Mouse (Mus musculus): ENCODE data around the gene Car1.
"Not testable (repeated sequence)": the region's sequence is repeated elsewhere in the genome, so short reads cannot be mapped to it uniquely, and the experiment has no call there.

Gene Car1

GRCm38 (mm10) chr3:14831219-14831835 lies 23.2 kb upstream of the Car1 start:
- Histone ChIP-seq H3K27me3 (ENCODE audit: insufficient read depth, low read length) (no peaks in the 10 kb centered on the region), H3K9me3 (ENCODE audit: low read length) (no peaks in the 10 kb centered on the region), H3K36me3 (ENCODE audit: insufficient read depth, low read length) (no peaks in the 10 kb centered on the region), H3K4me3 (replicated peaks; ENCODE audit: low read length) (no peak overlapping the region), H3K4me1 (replicated peaks; ENCODE audit: low read depth, low read length) (no peaks in the 10 kb centered on the region)
- TF ChIP-seq POU5F1 (IDR thresholded peaks at IDR 0.05; ENCODE audit: borderline replicate concordance, low read length) (no peak), NANOG (IDR thresholded peaks at IDR 0.05; ENCODE audit: borderline replicate concordance, low read length) (no peak), CTCF (conservative IDR thresholded peaks at IDR 0.05; ENCODE audit: low read length) (no peak)

DNA sequence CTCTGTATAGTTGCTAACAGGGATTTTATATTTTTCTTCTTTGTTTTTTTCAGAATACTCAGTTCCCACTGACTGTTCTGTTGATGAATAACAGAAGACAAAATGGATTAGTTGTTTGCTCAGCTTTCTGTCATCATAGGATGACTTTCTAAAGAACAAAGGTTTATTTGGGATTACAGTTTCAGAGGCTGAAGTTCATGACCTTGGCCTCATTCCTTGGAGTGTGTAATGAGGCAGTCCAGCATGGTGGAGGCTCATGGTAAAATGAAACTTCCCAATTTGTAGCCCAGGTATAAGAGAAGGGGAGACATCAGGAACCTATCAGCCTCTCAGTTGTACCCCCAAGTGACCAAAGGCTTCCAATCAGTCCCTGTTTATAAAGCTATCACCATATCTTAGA lies 20.7 kb upstream of the Car1 start:
- TF ChIP-seq NANOG (IDR thresholded peaks at IDR 0.05; ENCODE audit: borderline replicate concordance, low read length) (no peak), POU5F1 (IDR thresholded peaks at IDR 0.05; ENCODE audit: borderline replicate concordance, low read length) (no peak), CTCF (conservative IDR thresholded peaks at IDR 0.05; ENCODE audit: low read length) (no peak)
- no peaks in the 10 kb centered on the region for H3K36me3 ChIP-seq (ENCODE audit: insufficient read depth, low read length)
- H3K4me3 ChIP-seq (replicated peaks; ENCODE audit: low read length): no peak overlapping the region
- no peaks in the 10 kb centered on the region for H3K27me3 ChIP-seq (ENCODE audit: insufficient read depth, low read length)
- no peaks in the 10 kb centered on the region for H3K9me3 ChIP-seq (ENCODE audit: low read length)
- no peaks in the 10 kb centered on the region for H3K4me1 ChIP-seq (replicated peaks; ENCODE audit: low read depth, low read length)

DNA sequence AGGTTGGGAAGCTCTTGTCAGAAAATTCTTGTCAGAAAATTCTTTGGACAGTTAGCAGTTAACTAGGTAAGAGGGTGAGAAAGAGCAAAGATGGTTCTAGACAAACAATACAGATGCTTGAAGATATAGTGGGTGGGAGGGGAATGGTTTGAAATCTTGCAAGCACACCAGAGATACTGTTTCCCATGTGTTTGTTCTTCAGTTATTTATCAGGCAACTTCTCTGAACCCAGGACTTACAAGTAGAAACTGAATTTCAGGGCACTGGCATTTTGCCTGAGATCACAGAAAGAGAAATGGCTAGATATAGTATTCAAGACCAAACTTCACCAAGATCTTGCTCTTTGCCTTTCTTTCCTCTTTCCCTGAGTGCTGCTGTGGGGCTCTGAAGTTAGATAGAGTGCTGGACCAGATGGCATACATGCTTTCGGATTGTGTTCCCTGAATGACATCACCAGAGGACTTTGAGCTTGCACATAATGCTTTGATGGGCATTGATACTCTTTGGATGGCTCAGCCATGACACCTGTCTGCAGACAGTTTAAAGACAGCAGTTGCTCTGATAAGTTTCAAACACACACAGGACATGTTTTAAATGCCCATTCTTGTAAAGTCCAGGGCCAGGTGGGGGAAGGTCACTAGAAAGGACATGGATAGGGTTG lies 11.8 kb upstream of the Car1 start:
- no peaks in the 10 kb centered on the region for H3K4me1 ChIP-seq (replicated peaks; ENCODE audit: low read depth, low read length)
- no peaks in the 10 kb centered on the region for H3K36me3 ChIP-seq (ENCODE audit: insufficient read depth, low read length)
- H3K27me3 ChIP-seq (ENCODE audit: insufficient read depth, low read length): no peaks in the 10 kb centered on the region
- no peak for TF ChIP-seq POU5F1 (IDR thresholded peaks at IDR 0.05; ENCODE audit: borderline replicate concordance, low read length)
- TF ChIP-seq CTCF (conservative IDR thresholded peaks at IDR 0.05; ENCODE audit: low read length): no peak
- no peak for TF ChIP-seq NANOG (IDR thresholded peaks at IDR 0.05; ENCODE audit: borderline replicate concordance, low read length)
- peaks cover 9% of the 10 kb centered on the region for H3K9me3 ChIP-seq (ENCODE audit: low read length)
- no peak overlapping the region for H3K4me3 ChIP-seq (replicated peaks; ENCODE audit: low read length)

DNA sequence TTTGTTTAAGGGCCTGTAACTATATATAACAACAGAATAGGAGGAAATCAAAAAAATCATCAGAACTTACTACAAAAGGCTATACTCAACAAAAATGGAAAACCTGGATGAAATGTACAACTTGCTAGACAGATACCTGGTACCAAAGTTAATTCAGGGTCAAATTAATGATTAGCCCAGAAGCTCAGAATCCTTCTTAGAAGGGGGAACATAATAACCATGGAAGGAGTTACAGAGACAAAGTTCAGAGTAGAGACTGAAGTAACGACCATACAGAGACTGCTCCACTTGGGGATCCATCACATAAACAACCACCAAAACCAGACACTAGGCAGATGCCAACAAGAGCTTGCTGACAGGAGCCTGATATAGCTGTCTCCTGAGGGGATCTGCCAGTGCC lies 7.2 kb upstream of the Car1 start:
- H3K36me3 ChIP-seq (ENCODE audit: insufficient read depth, low read length); H3K4me3 ChIP-seq (replicated peaks; ENCODE audit: low read length); H3K4me1 ChIP-seq (replicated peaks; ENCODE audit: low read depth, low read length); H3K27me3 ChIP-seq (ENCODE audit: insufficient read depth, low read length); H3K9me3 ChIP-seq (ENCODE audit: low read length): not testable (repeated sequence)

DNA sequence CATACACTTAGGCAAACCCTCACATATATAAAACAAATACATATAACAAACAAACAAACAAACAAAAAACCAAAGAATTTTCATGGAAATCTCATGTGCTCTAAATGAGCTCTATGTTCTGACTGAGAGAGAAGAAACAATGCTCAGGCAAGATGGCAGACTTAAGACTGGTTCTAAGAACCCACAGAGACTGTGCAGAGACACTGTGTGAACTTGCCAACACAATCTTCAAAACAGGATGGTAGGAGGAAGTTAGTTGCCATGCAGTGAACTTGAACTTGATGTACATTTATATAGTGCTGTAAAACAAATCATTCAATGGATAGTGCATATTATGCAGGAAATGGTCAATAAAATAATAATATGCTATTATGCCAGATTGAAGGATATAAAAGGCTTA lies 1.5 kb downstream of the Car1 start:
- no peak for TF ChIP-seq CTCF (conservative IDR thresholded peaks at IDR 0.05; ENCODE audit: low read length)

GRCm38 (mm10) chr3:14805962-14806361 lies 2.2 kb downstream of the Car1 start:
- Histone ChIP-seq H3K4me1 (replicated peaks; ENCODE audit: low read depth, low read length) (no peaks in the 10 kb centered on the region), H3K9me3 (ENCODE audit: low read length) (no peaks in the 10 kb centered on the region), H3K4me3 (replicated peaks; ENCODE audit: low read length) (no peak overlapping the region), H3K27me3 (ENCODE audit: insufficient read depth, low read length) (no peaks in the 10 kb centered on the region), H3K36me3 (ENCODE audit: insufficient read depth, low read length) (no peaks in the 10 kb centered on the region)
- TF ChIP-seq NANOG (IDR thresholded peaks at IDR 0.05; ENCODE audit: borderline replicate concordance, low read length) (no peak), POU5F1 (IDR thresholded peaks at IDR 0.05; ENCODE audit: borderline replicate concordance, low read length) (no peak), CTCF (conservative IDR thresholded peaks at IDR 0.05; ENCODE audit: low read length) (no peak)

More for the DNA sequence above, 1.5 kb downstream of the Car1 start:
- H3K4me3 ChIP-seq (replicated peaks; ENCODE audit: low read length): no peak overlapping the region
- no peaks in the 10 kb centered on the region for H3K4me1 ChIP-seq (replicated peaks; ENCODE audit: low read depth, low read length)
- no peaks in the 10 kb centered on the region for H3K36me3 ChIP-seq (ENCODE audit: insufficient read depth, low read length)
- no peaks in the 10 kb centered on the region for H3K27me3 ChIP-seq (ENCODE audit: insufficient read depth, low read length)
- H3K9me3 ChIP-seq (ENCODE audit: low read length): no peaks in the 10 kb centered on the region

- H3K4me1 ChIP-seq (replicated peaks; ENCODE audit: low read depth, low read length): no peaks in the 10 kb centered on the region
- H3K36me3 ChIP-seq (ENCODE audit: insufficient read depth, low read length): no peaks in the 10 kb centered on the region
- no peaks in the 10 kb centered on the region for H3K27me3 ChIP-seq (ENCODE audit: insufficient read depth, low read length)
- H3K4me3 ChIP-seq (replicated peaks; ENCODE audit: low read length): no peak overlapping the region
- no peaks in the 10 kb centered on the region for H3K9me3 ChIP-seq (ENCODE audit: low read length)
- no peak for TF ChIP-seq CTCF (conservative IDR thresholded peaks at IDR 0.05; ENCODE audit: low read length)
- TF ChIP-seq NANOG (IDR thresholded peaks at IDR 0.05; ENCODE audit: borderline replicate concordance, low read length): no peak
- TF ChIP-seq POU5F1 (IDR thresholded peaks at IDR 0.05; ENCODE audit: borderline replicate concordance, low read length): no peak
Observed at GRCm38 (mm10) chr3:14804906-14805305, 3.3 kb downstream of the Car1 start.

- H3K4me1 ChIP-seq (replicated peaks; ENCODE audit: low read depth, low read length): no peaks in the 10 kb centered on the region
- no peaks in the 10 kb centered on the region for H3K36me3 ChIP-seq (ENCODE audit: insufficient read depth, low read length)
- H3K27me3 ChIP-seq (ENCODE audit: insufficient read depth, low read length): no peaks in the 10 kb centered on the region
- no peaks in the 10 kb centered on the region for H3K9me3 ChIP-seq (ENCODE audit: low read length)
- no peak for TF ChIP-seq NANOG (IDR thresholded peaks at IDR 0.05; ENCODE audit: borderline replicate concordance, low read length)
- no peak for TF ChIP-seq CTCF (conservative IDR thresholded peaks at IDR 0.05; ENCODE audit: low read length)
- TF ChIP-seq POU5F1 (IDR thresholded peaks at IDR 0.05; ENCODE audit: borderline replicate concordance, low read length): no peak
- no peak overlapping the region for H3K4me3 ChIP-seq (replicated peaks; ENCODE audit: low read length)
Observed at GRCm38 (mm10) chr3:14797069-14797468, 11.1 kb downstream of the Car1 start.

Measured in E14TG2a.4 (cell line).